Mouse (Mus musculus): ENCODE results near the gene Ppa2.

DNA sequence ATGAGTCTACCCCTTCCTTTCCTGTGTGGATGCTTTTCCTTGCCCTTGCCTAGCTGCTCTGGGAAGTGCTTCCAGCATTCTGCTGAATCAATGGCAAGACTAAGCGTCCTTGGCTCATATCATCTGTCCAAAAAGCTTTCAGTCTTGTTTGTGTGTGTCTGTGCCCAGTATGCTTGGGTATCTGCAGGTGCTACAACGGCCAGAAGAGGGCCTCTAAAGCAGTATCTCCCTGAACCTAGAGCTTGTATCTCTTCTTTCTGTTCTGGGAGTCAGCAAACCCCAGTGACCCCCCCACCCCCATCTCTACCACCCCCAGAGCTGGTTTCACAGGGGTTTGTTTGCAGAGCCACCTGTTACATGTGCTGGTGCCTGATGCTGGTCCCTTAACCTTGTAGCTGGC, 19.5 kb downstream of the Ppa2 start:
- TF ChIP-seq POLR2A (IDR thresholded peaks at IDR 0.05; ENCODE audit: low read depth, low read length): no peak
- TF ChIP-seq CTCF (IDR thresholded peaks at IDR 0.05; ENCODE audit: borderline replicate concordance, insufficient read depth, low read length): no peak
